Mouse (Mus musculus) spleen, postnatal 0 days (tissue): ENCODE data around the gene Olfr1205. TPM values are rescaled to one million over a fixed set of nuclear protein-coding genes. Genes with fewer than 3 reads are reported as not detected.

Experiments
- polyA plus RNA-seq: library from polyadenylated mRNA; unstranded; fragments of >200 nt; fragmentation: Nextera tagmentation; extraction: Ambion mirVana; gene quantifications from 2 replicates; pipeline ENCODE4 v1.2.1, GENCODE M21; 2015

The Olfr1205 gene
- polyA plus RNA-seq: not detected in 2 replicates

GRCm38 (mm10) chr2:88829437-88829836 is at the start of gene Olfr1205:
Olfr1205 (plus strand) TSS chr2:88829737.

GRCm38 (mm10) chr2:88792736-88793135 is 36.8 kb upstream of the Olfr1205 start, which contains the start of gene Olfr1201:
Olfr1201 (plus strand) TSS chr2:88793036.

GRCm38 (mm10) chr2:88814196-88814595 is 15.3 kb upstream of the Olfr1205 start, which contains the start of gene Olfr1202:
Olfr1202 (plus strand) TSS chr2:88814496.

GRCm38 (mm10) chr2:88848992-88849391 is 19.5 kb downstream of the Olfr1205 start, which contains the start of gene Olfr1204:
Olfr1204 (plus strand) TSS chr2:88849292.

GRCm38 (mm10) chr2:88862931-88863330 is 33.4 kb downstream of the Olfr1205 start, which contains the start of gene Olfr1206:
Olfr1206 (plus strand) TSS chr2:88863231.

Other genes with a start within 250 kb of the Olfr1205 start
- gene Olfr1189, start 243.3 kb upstream of the Olfr1205 start, polyA plus RNA-seq: not detected in 2 replicates
- gene Olfr1191-ps1, start 189.2 kb upstream of the Olfr1205 start, polyA plus RNA-seq: not detected in 2 replicates
- gene Olfr1192-ps1, start 181.2 kb upstream of the Olfr1205 start, polyA plus RNA-seq: not detected in 2 replicates
- gene Olfr1193, start 154.1 kb upstream of the Olfr1205 start, polyA plus RNA-seq: not detected in 2 replicates
- not detected in 2 replicates for gene Olfr1195, start 140.6 kb upstream of the Olfr1205 start, polyA plus RNA-seq
- gene Olfr1196, start 125.1 kb upstream of the Olfr1205 start, polyA plus RNA-seq: not detected in 2 replicates
- not detected in 2 replicates for gene Olfr1197, start 97.4 kb upstream of the Olfr1205 start, polyA plus RNA-seq
- not detected in 2 replicates for gene Olfr1198, start 78.4 kb upstream of the Olfr1205 start, polyA plus RNA-seq
- not detected in 2 replicates for gene Olfr1199, start 69.3 kb upstream of the Olfr1205 start, polyA plus RNA-seq
- gene Olfr1200, start 59.2 kb upstream of the Olfr1205 start, polyA plus RNA-seq: not detected in 2 replicates
- not detected in 2 replicates for gene Olfr1201, start 36.7 kb upstream of the Olfr1205 start, polyA plus RNA-seq
- not detected in 2 replicates for gene Olfr1202, start 15.2 kb upstream of the Olfr1205 start, polyA plus RNA-seq
- gene Olfr1204, start 19.6 kb downstream of the Olfr1205 start, polyA plus RNA-seq: not detected in 2 replicates
- not detected in 2 replicates for gene Olfr1206, start 33.5 kb downstream of the Olfr1205 start, polyA plus RNA-seq
- gene Olfr1208, start 72.6 kb downstream of the Olfr1205 start, polyA plus RNA-seq: not detected in 2 replicates
- not detected in 2 replicates for gene Olfr1209, start 85.4 kb downstream of the Olfr1205 start, polyA plus RNA-seq
- gene Olfr1211, start 108.4 kb downstream of the Olfr1205 start, polyA plus RNA-seq: not detected in 2 replicates
- not detected in 2 replicates for gene Olfr1212, start 124.2 kb downstream of the Olfr1205 start, polyA plus RNA-seq
- gene Gm13762, start 150.5 kb downstream of the Olfr1205 start, polyA plus RNA-seq: not detected in 2 replicates
- not detected in 2 replicates for gene Olfr1214, start 162.9 kb downstream of the Olfr1205 start, polyA plus RNA-seq
- not detected in 2 replicates for gene Olfr1215, start 177.2 kb downstream of the Olfr1205 start, polyA plus RNA-seq
- gene Olfr1216, start 188.6 kb downstream of the Olfr1205 start, polyA plus RNA-seq: not detected in 2 replicates
- not detected in 2 replicates for gene Olfr1217, start 202.3 kb downstream of the Olfr1205 start, polyA plus RNA-seq
- gene Olfr1218, start 231.4 kb downstream of the Olfr1205 start, polyA plus RNA-seq: not detected in 2 replicates